Mouse (Mus musculus) liver, embryonic 14.5 days (tissue): ENCODE data around the gene Gm5244.

Experiments used
- CTCF ChIP-seq: IDR thresholded peaks from 2 replicates; pipeline ENCODE4 v1.5.1; 2016; ENCODE audit warnings: antibody characterized with exemption, low read depth, control low read depth
- EP300 ChIP-seq: IDR thresholded peaks from 2 replicates; pipeline ENCODE4 v1.6.1; 2016; ENCODE audit warnings: antibody characterized with exemption, low read depth

DNA sequence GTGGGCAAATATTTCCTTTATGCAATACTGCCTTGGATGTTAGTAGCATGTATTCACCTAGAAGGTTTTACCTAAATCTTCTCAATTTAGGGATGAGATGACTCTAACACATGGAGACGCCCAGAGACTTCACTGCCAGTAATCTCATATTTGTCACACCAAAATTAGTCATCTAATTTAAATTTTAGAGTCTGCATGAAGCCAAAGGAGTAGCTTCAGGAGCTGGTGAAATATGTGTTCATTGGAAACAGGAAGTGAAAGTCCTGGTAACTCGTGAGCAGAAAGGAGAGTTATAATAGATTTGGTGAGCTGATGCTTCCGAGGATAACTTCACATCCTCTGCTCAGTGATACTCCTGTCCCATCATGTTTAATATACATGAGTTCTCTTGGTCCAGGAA, 45.4 kb upstream of the Gm5244 start:
- TF ChIP-seq CTCF (no peak), EP300 (no peak)
